Mouse (Mus musculus) kidney, postnatal 0 days (tissue): ENCODE measurements at regions not wholly inside any gene's neighbourhood (a gene's known extent, or its start where the extent isn't known, plus 50 kb on each side); places are given as distances from the start of the nearest gene placed in this dataset.

Experiments
- ATAC-seq: fragments of 200-750 bp; cut with Nextera tagmentation; replicated peaks from 2 replicates; pipeline ENCODE4 v1.8.0; 2017; ENCODE audit warnings: low read depth, moderate number of reproducible peaks, moderate TSS enrichment, moderate library complexity; ENCODE audit not compliant: low FRiP score
- DNase-seq: peaks from one replicate; pipeline ENCODE4 v3.0.0-alpha.2; 2016; ENCODE audit warnings: low spot score
- H3K27ac ChIP-seq: fragments of 300-500 bp; sonication (generic); 2 replicates; pipeline ENCODE4 v1.5.1; 2014; ENCODE audit warnings: mild to moderate bottlenecking
- H3K27me3 ChIP-seq: fragments of 300-500 bp; sonication (generic); 2 replicates; pipeline ENCODE4 v1.6.1; 2014; ENCODE audit warnings: low read length, mixed read lengths; ENCODE audit not compliant: insufficient read depth
- H3K36me3 ChIP-seq: fragments of 300-500 bp; sonication (generic); 2 replicates; pipeline ENCODE4 v1.6.1; 2014; ENCODE audit warnings: low read length, mixed read lengths; ENCODE audit not compliant: insufficient read depth
- H3K4me1 ChIP-seq: fragments of 300-500 bp; sonication (generic); replicated peaks from 2 replicates; pipeline ENCODE4 v1.6.1; 2014; ENCODE audit warnings: antibody characterized with exemption, low read length, mixed read lengths; ENCODE audit not compliant: insufficient read depth
- H3K4me2 ChIP-seq: fragments of 300-500 bp; sonication (generic); 2 replicates; pipeline ENCODE4 v1.6.1; 2014; ENCODE audit warnings: mild to moderate bottlenecking, low read length, moderate library complexity, mixed read lengths
- H3K4me3 ChIP-seq: fragments of 300-500 bp; sonication (generic); replicated peaks from 2 replicates; pipeline ENCODE4 v1.5.1; 2014; ENCODE audit warnings: low read depth, low read length
- H3K9ac ChIP-seq: fragments of 300-500 bp; sonication (generic); 2 replicates; pipeline ENCODE4 v1.6.1; 2014; ENCODE audit warnings: low read depth, low read length
- H3K9me3 ChIP-seq: fragments of 300-500 bp; sonication (generic); replicated peaks from 2 replicates; pipeline ENCODE4 v1.6.1; 2016; ENCODE audit warnings: low read length, inconsistent platforms, mixed read lengths
- CTCF ChIP-seq: IDR thresholded peaks from 2 replicates; pipeline ENCODE4 v1.5.1; 2016; ENCODE audit warnings: antibody characterized with exemption, low read depth, mild to moderate bottlenecking, moderate library complexity
- WGBS: fragments of 180-500 bp; shearing (Covaris S2); extraction: QIAGEN DNeasy Blood & Tissue Kit; methylation state at CpG from one replicate; pipeline ENCODE4 v1.1.7; 2014; 5-methylcytosine and 5-hydroxymethylcytosine counted together

DNA sequence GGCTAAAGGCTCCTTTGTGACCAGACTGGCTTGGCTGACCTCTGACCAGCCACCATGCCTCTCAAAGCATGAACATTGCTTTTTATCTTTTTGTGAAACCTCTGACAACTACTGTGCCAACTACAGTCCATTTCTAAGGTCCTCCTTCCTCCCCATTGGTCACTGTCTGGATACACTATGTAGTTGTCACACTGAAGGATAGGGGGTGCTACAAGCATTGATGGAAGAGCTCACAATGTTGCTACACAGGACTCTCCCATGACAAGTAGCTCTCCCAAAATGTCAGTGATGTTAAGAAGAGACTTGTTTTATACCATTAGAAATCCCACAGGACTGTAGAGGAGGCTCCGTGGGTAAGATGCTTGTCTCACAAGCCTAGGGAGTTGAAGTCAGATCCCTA lies 389.0 kb upstream of the Spred2 start:
- Histone ChIP-seq H3K36me3 (no peaks in the 10 kb centered on the region), H3K4me1 (peaks cover 6% of the 10 kb centered on the region; the same call in 1 of the 2 replicates), H3K4me3 (no peak overlapping the region), H3K9me3 (no peaks in the 10 kb centered on the region), H3K27me3 (no peaks in the 10 kb centered on the region), H3K4me2 (no peak overlapping the region), H3K27ac (no peak overlapping the region), H3K9ac (no peak overlapping the region)
- peak; percentile 27; the same call in 1 of the 2 replicates for TF ChIP-seq CTCF
- 76% methylated on average over 1 of the region's 1 CpGs for WGBS
- DNase-seq (no peak), ATAC-seq (no peak)

GRCm38 (mm10) chr11:19546226-19546625 lies 377.9 kb upstream of the Spred2 start:
- Histone ChIP-seq H3K27me3 (no peaks in the 10 kb centered on the region), H3K36me3 (no peaks in the 10 kb centered on the region), H3K4me2 (no peak overlapping the region), H3K27ac (no peak overlapping the region), H3K4me1 (no peaks in the 10 kb centered on the region), H3K4me3 (no peak overlapping the region), H3K9me3 (no peaks in the 10 kb centered on the region), H3K9ac (no peak overlapping the region)
- no peak for TF ChIP-seq CTCF
- ATAC-seq (no peak), DNase-seq (no peak)
- 55% methylated on average over 4 of the region's 4 CpGs for WGBS

- Histone ChIP-seq H3K9me3 (no peaks in the 10 kb centered on the region), H3K4me1 (no peaks in the 10 kb centered on the region), H3K27ac (no peak overlapping the region), H3K36me3 (no peaks in the 10 kb centered on the region), H3K27me3 (no peaks in the 10 kb centered on the region), H3K4me2 (no peak overlapping the region), H3K9ac (no peak overlapping the region), H3K4me3 (no peak overlapping the region)
- 67% methylated on average over 9 of the region's 9 CpGs for WGBS
- TF ChIP-seq CTCF = no peak
- no peak for ATAC-seq
- DNase-seq = no peak
Observed at GRCm38 (mm10) chr11:19554316-19554946, 369.7 kb upstream of the Spred2 start.

GRCm38 (mm10) chr11:19554947-19555770 lies 369.0 kb upstream of the Spred2 start:
- Histone ChIP-seq H3K9me3 (no peaks in the 10 kb centered on the region), H3K4me1 (no peaks in the 10 kb centered on the region), H3K9ac (no peak overlapping the region), H3K36me3 (no peaks in the 10 kb centered on the region), H3K4me2 (no peak overlapping the region), H3K27ac (no peak overlapping the region), H3K27me3 (no peaks in the 10 kb centered on the region), H3K4me3 (no peak overlapping the region)
- WGBS = 76% methylated on average over 9 of the region's 9 CpGs
- no peak for DNase-seq
- TF ChIP-seq CTCF = no peak
- ATAC-seq = no peak

- no peak for TF ChIP-seq CTCF
- Histone ChIP-seq H3K4me2 (no peak overlapping the region), H3K9me3 (no peaks in the 10 kb centered on the region), H3K27me3 (no peaks in the 10 kb centered on the region), H3K27ac (no peak overlapping the region), H3K36me3 (no peaks in the 10 kb centered on the region), H3K9ac (no peak overlapping the region), H3K4me3 (no peak overlapping the region), H3K4me1 (no peaks in the 10 kb centered on the region)
- no peak for DNase-seq
- 60% methylated on average over 7 of the region's 7 CpGs for WGBS
- no peak for ATAC-seq
Observed at GRCm38 (mm10) chr11:19560452-19560851, 363.7 kb upstream of the Spred2 start.

GRCm38 (mm10) chr11:19562668-19563067 lies 361.5 kb upstream of the Spred2 start:
- Histone ChIP-seq H3K9ac (no peak overlapping the region), H3K4me3 (no peak overlapping the region), H3K9me3 (no peaks in the 10 kb centered on the region), H3K36me3 (no peaks in the 10 kb centered on the region), H3K4me1 (no peaks in the 10 kb centered on the region), H3K4me2 (no peak overlapping the region), H3K27ac (no peak overlapping the region), H3K27me3 (no peaks in the 10 kb centered on the region)
- 90% methylated on average over 4 of the region's 4 CpGs for whole genome bisulfite sequencing
- DNase-seq (no peak), ATAC-seq (no peak)
- no peak for TF ChIP-seq CTCF
